Comparison of ENCODE assay signal across 15 mouse cellular contexts in the genomic region with DNA sequence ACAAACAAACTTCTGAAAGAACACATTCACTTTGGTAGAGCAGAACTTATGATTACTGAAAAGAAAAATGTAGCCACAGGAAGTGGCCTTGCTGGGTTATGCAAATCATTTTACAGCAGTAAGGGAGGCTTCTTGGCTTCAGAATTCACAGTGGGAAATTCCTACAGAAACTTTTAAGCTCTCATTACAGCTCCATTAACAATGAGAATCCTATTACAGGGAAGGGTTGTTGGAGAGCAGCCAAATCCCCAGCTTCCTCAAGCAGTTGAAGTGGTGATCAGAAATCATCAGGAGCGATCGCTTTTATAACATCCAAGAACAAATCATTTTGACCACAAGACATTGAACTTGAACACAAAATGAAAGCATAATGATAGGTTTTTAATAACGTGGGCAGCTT. TPM values are rescaled to one million over a fixed set of nuclear protein-coding genes. Genes with fewer than 3 reads are reported as not detected.
A peak's percentile ranks its signal among the peaks of the same experiment; 100 is the strongest.
DNase-seq lines count a peak whose midpoint lies in the region; ATAC-seq lines count a peak whose summit lies in the region.
"Had no signal": no experiment of that assay in that cellular context is flagged by ENCODE, and none has a peak within 500 bp of the region (broad histone marks: within the 10 kb centered on the region; RNA-seq: fewer than 3 reads in every experiment).

No protein-coding gene starts in this region.

- DNase-seq in adrenal gland, postnatal 14 days = peak; percentile 17
- DNase-seq in adrenal gland, postnatal 4 days (ENCODE audit: low spot score in 2 of 2) = no peak
- peak; percentile 7 for DNase-seq in kidney, adult 11 months
- no peak for DNase-seq in kidney, adult 18-20 months
- peak; percentile 26 for DNase-seq in 3T3-L1 (ENCODE audit: low read depth, low spot score)
- DNase-seq in forelimb bud, embryonic 11.5 days (ENCODE audit: low read depth, low spot score) = peak; percentile 29
- DNase-seq in cerebellum, adult 8-10 months = no peak

- no peak for ATAC-seq in activated CD4-positive, CD25-positive, alpha-beta regulatory T cell, adult 4 months

RNA-seq across cellular contexts. Expression of a gene that starts 14.7 kb away (rescaled TPM):
- total RNA-seq in adrenal gland, postnatal 14 days (2021) = not detected in 2 replicates
- total RNA-seq in adrenal gland, postnatal 4 days (2021) = not detected
- polyA plus RNA-seq in activated CD4-positive, CD25-positive, alpha-beta regulatory T cell, adult 4 months (2017; shearing (Covaris generic)) = 10 to 100 TPM in 1 of 2 experiments, 1 to 10 TPM in 1; 3.1 to 12.0 TPM
- total RNA-seq: gastrocnemius, postnatal 4 days; heart, postnatal 10 days; layer of hippocampus, adult 8-10 months had no signal
- polyA plus RNA-seq: limb, embryonic 15.5 days; midbrain, embryonic 10.5 days had no signal

RNA-seq across cellular contexts. Expression of a gene that starts 41.2 kb away (rescaled TPM):
- not detected in 2 replicates for total RNA-seq in adrenal gland, postnatal 14 days (2021)
- total RNA-seq in adrenal gland, postnatal 4 days (2021) = not detected
- polyA plus RNA-seq in activated CD4-positive, CD25-positive, alpha-beta regulatory T cell, adult 4 months (2017; shearing (Covaris generic)) = not detected
- total RNA-seq: gastrocnemius, postnatal 4 days; heart, postnatal 10 days had no signal
- polyA plus RNA-seq: embryonic facial prominence, embryonic 12.5 days; limb, embryonic 15.5 days; midbrain, embryonic 10.5 days; stomach, embryonic 14.5 days had no signal

RNA-seq across cellular contexts. Expression of a gene that starts 42.7 kb away (rescaled TPM):
- not detected in 2 replicates for total RNA-seq in adrenal gland, postnatal 14 days (2021)
- not detected for total RNA-seq in adrenal gland, postnatal 4 days (2021)
- polyA plus RNA-seq in activated CD4-positive, CD25-positive, alpha-beta regulatory T cell, adult 4 months (2017; shearing (Covaris generic)) = not detected
- total RNA-seq: gastrocnemius, postnatal 4 days; heart, postnatal 10 days; layer of hippocampus, adult 8-10 months had no signal
- polyA plus RNA-seq: embryonic facial prominence, embryonic 12.5 days; limb, embryonic 15.5 days; midbrain, embryonic 10.5 days; stomach, embryonic 14.5 days had no signal

RNA-seq across cellular contexts. Expression of a gene that starts 57.2 kb away (rescaled TPM):
- not detected in 2 replicates for total RNA-seq in adrenal gland, postnatal 14 days (2021)
- not detected for total RNA-seq in adrenal gland, postnatal 4 days (2021)
- polyA plus RNA-seq in activated CD4-positive, CD25-positive, alpha-beta regulatory T cell, adult 4 months (2017; shearing (Covaris generic)) = not detected
- total RNA-seq: gastrocnemius, postnatal 4 days; heart, postnatal 10 days; layer of hippocampus, adult 8-10 months had no signal
- polyA plus RNA-seq: embryonic facial prominence, embryonic 12.5 days; limb, embryonic 15.5 days; midbrain, embryonic 10.5 days; stomach, embryonic 14.5 days had no signal

RNA-seq across cellular contexts. Expression of a gene that starts 57.7 kb away (rescaled TPM):
- not detected in 2 replicates for total RNA-seq in adrenal gland, postnatal 14 days (2021)
- total RNA-seq in adrenal gland, postnatal 4 days (2021) = under 1 TPM in 1 of 2 experiments, not detected in 1; 0.31 TPM
- under 1 TPM in 1 of 2 experiments, not detected in 1; 0.33 TPM for polyA plus RNA-seq in activated CD4-positive, CD25-positive, alpha-beta regulatory T cell, adult 4 months (2017; shearing (Covaris generic))
- total RNA-seq: gastrocnemius, postnatal 4 days had no signal
- polyA plus RNA-seq: limb, embryonic 15.5 days; stomach, embryonic 14.5 days had no signal

Comparison
In these comparisons a context has a peak if more than half of its experiments do, and no peak if none do; other contexts are left out.
1. DNase-seq: peak in adrenal gland, postnatal 14 days (single experiment), kidney, adult 11 months (single experiment), 3T3-L1 (single experiment) and forelimb bud, embryonic 11.5 days (single experiment); none in adrenal gland, postnatal 4 days (0 of 2), kidney, adult 18-20 months (single experiment) and cerebellum, adult 8-10 months (single experiment).